Mouse (Mus musculus) erythroblast, embryonic 14.5 days (primary cell): ENCODE measurements at regions not wholly inside any gene's neighbourhood (a gene's known extent, or its start where the extent isn't known, plus 50 kb on each side); places are given as distances from the start of the nearest gene placed in this dataset.

Source experiments
- GATA1 ChIP-seq: IDR thresholded peaks from 2 replicates; pipeline ENCODE4 v1.6.1; 2012; ENCODE audit warnings: low read length, inconsistent platforms, mixed read lengths
- TAL1 ChIP-seq: IDR thresholded peaks from 3 replicates; pipeline ENCODE4 v1.6.1; 2012; ENCODE audit warnings: low read length, inconsistent platforms, mixed read lengths

DNA sequence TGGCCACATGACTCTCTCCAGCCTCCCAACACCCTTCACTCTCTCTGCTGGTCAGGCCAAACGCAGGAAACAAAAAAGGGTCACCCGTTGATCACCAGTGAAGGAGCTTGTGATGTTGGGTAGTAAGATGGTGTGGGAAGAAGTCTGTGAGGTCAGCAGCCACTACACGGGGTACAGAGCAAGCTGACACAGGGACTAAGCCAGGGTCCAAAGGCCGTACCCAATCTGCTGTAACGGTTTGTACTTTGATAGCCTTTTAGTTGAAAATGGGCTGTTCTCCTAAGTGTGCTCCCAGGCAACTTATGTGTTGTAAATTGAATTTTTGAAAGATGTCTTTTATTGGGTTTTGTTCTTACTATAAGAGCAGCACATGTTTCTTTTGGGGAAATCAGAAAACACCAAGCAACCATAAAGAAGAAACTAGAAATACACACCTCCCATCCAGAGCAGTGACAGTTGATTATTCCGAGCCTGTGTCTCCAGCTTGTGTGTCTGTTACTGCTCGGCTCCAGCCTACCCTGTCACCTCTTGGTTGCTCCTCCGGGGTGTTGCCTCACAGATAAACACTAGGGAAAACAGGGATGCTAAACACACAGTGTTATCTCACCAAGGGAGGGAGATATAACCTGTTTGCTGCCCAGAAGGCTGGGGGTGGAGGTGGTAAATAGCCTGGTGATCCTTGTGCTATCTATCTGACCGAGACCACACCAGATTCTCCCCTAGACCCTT is 158.4 kb upstream of the Usp24 start:
- no peak for TF ChIP-seq GATA1
- TF ChIP-seq TAL1, result no peak
